Mouse (Mus musculus) MEL (cell line): ENCODE data around the gene Rab44. TPM values are rescaled to one million over a fixed set of nuclear protein-coding genes. Genes with fewer than 3 reads are reported as not detected.

Experiments used
- DNase-seq: peaks from one replicate; pipeline ENCODE4 v3.0.0; 2011; ENCODE audit warnings: low read depth, low spot score
- H3K27ac ChIP-seq: 2 replicates; pipeline ENCODE4 v1.5.1; 2012; ENCODE audit warnings: low read depth, mild to moderate bottlenecking, control low read depth, low read length, moderate library complexity; ENCODE audit not compliant: control insufficient read depth
- H3K27me3 ChIP-seq, 2 experiments: fragments of 150-350 bp in 1 of 2; sonication (generic) in 1 of 2; 2 replicates each; pipeline ENCODE4 v1.6.1; 2012; ENCODE audit warnings: low read length in 2 of 2, mild to moderate bottlenecking in 2 of 2, improper control_type of control experiment in 1 of 2, moderate library complexity in 1 of 2; ENCODE audit not compliant: insufficient read depth in 2 of 2, control insufficient read depth in 1 of 2
- H3K36me3 ChIP-seq, 2 experiments: 2 replicates each; pipeline ENCODE4 v1.6.1; 2012 to 2014; ENCODE audit warnings: low read length in 2 of 2, improper control_type of control experiment in 1 of 2, inconsistent platforms in 1 of 2, mild to moderate bottlenecking in 1 of 2; ENCODE audit not compliant: insufficient read depth in 2 of 2, control insufficient read depth in 1 of 2
- H3K4me1 ChIP-seq, 2 experiments: fragments of 150-350 bp in 1 of 2; sonication (generic) in 1 of 2; 2 replicates each; pipeline ENCODE4 v1.6.1; 2012; ENCODE audit warnings: low read length in 2 of 2, improper control_type of control experiment in 1 of 2, mild to moderate bottlenecking in 1 of 2; ENCODE audit not compliant: insufficient read depth in 2 of 2, control insufficient read depth in 1 of 2
- H3K4me3 ChIP-seq, 2 experiments: fragments of 150-350 bp in 1 of 2; sonication (generic) in 1 of 2; 2 replicates each; pipeline ENCODE4 v1.5.1; 2012; ENCODE audit warnings: low read depth in 2 of 2, low read length in 2 of 2, mild to moderate bottlenecking in 2 of 2, moderate library complexity in 2 of 2, control low read depth in 1 of 2, improper control_type of control experiment in 1 of 2; ENCODE audit not compliant: control insufficient read depth in 1 of 2, insufficient read depth in 1 of 2
- H3K79me2 ChIP-seq: 2 replicates; pipeline ENCODE4 v1.6.1; 2012; ENCODE audit warnings: mild to moderate bottlenecking, low read length, moderate library complexity; ENCODE audit not compliant: control insufficient read depth, poor library complexity, insufficient read depth
- H3K9ac ChIP-seq: 2 replicates; pipeline ENCODE4 v1.6.1; 2012; ENCODE audit warnings: low read depth, mild to moderate bottlenecking, control low read depth, low read length, moderate library complexity; ENCODE audit not compliant: control insufficient read depth, poor library complexity, severe bottlenecking
- H3K9me3 ChIP-seq: fragments of 150-350 bp; sonication (generic); replicated peaks from 2 replicates; pipeline ENCODE4 v1.6.1; 2012; ENCODE audit warnings: mild to moderate bottlenecking, low read length, improper control_type of control experiment, moderate library complexity; ENCODE audit not compliant: insufficient read depth
- BHLHE40 ChIP-seq: IDR thresholded peaks from 2 replicates; pipeline ENCODE4 v1.6.1; 2012; ENCODE audit warnings: low read depth, mild to moderate bottlenecking, inconsistent platforms, low read length, improper control_type of control experiment, borderline replicate concordance
- CHD1 ChIP-seq: IDR thresholded peaks from 2 replicates; pipeline ENCODE4 v1.6.1; 2012; ENCODE audit warnings: low read depth, mild to moderate bottlenecking, inconsistent platforms, low read length, improper control_type of control experiment
- MAZ ChIP-seq: IDR thresholded peaks from 2 replicates; pipeline ENCODE4 v1.6.1; 2012; ENCODE audit warnings: low read depth, mild to moderate bottlenecking, inconsistent platforms, low read length, improper control_type of control experiment
- MYB ChIP-seq: IDR thresholded peaks from 2 replicates; pipeline ENCODE4 v1.6.1; 2011; ENCODE audit warnings: mild to moderate bottlenecking, low read depth, low read length, improper control_type of control experiment
- MYC ChIP-seq: IDR thresholded peaks from 2 replicates; pipeline ENCODE4 v1.6.1; 2011; ENCODE audit warnings: low read depth, mild to moderate bottlenecking, low read length, improper control_type of control experiment, moderate library complexity
- POLR2AphosphoS2 ChIP-seq: IDR thresholded peaks from 2 replicates; pipeline ENCODE4 v1.6.1; 2011; ENCODE audit warnings: low read length, improper control_type of control experiment
- UBTF ChIP-seq: IDR thresholded peaks from 2 replicates; pipeline ENCODE4 v1.6.1; 2012; ENCODE audit warnings: low read depth, mild to moderate bottlenecking, inconsistent platforms, low read length, improper control_type of control experiment, moderate library complexity, borderline replicate concordance; ENCODE audit not compliant: insufficient read depth
- polyA plus RNA-seq, 2 experiments: library from polyadenylated mRNA; stranded (reverse) in 1 of 2; unstranded in 1 of 2; fragments of >175 nt in 1 of 2; fragments of >200 nt in 1 of 2; gene quantifications; 2 replicates each; pipeline versions ENCODE4 v1.2.1 to v1.2.4; 2012; ENCODE audit warnings: low replicate concordance in 2 of 2, low read depth in 1 of 2; ENCODE audit not compliant: insufficient read length in 2 of 2, insufficient read depth in 1 of 2, missing spikeins in 1 of 2
- total RNA-seq: library from RNA; depleted of rRNA; stranded (reverse); fragments of 300-350 nt; gene quantifications from 2 replicates; pipeline ENCODE4 v1.2.3, GENCODE M21; 2012; rRNA removed

The Rab44 gene
- total and polyA plus RNA-seq, 3 experiments = 7.0 to 9.5 TPM; not detected in 1

- Histone ChIP-seq H3K4me1 (peaks cover 5 to 18% of the 10 kb centered on the region in 2 experiments), H3K79me2 (no peaks in the 10 kb centered on the region), H3K36me3 (peaks cover 0 to 8% of the 10 kb centered on the region in 2 experiments; a peak in 2 of 4 replicates), H3K4me3 (no peak overlapping the region), H3K9me3 (no peaks in the 10 kb centered on the region), H3K27me3 (no peaks in the 10 kb centered on the region), H3K9ac (no peak overlapping the region), H3K27ac (no peak overlapping the region)
- no peak for DNase-seq
- no peak for TF ChIP-seq POLR2AphosphoS2
- no peak for TF ChIP-seq MAZ
- no peak for TF ChIP-seq BHLHE40
- TF ChIP-seq UBTF = no peak
- TF ChIP-seq MYB = no peak
These were observed 75.0 kb downstream of the Rab44 start for GRCm38 (mm10) chr17:29188989-29189388.

DNA sequence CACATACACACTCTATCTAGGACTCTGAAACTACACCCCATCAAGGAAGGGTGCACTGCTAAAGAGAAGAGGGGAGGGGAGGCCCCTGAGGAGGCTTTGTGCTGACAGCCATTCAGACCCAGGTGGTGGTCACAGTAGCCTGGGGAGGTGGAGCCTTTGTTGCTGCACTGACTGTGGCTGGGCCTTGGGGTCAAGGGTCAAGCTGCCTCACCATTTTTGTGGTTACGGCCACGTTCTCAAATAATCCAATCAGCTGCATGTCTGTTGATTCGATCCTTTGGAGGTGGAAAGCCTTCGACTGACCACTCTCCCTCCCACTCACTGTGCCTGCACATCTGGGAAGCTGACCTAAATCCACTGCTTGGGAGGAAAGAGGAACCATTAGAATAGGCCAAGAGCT lies 81.6 kb downstream of the Rab44 start:
- H3K27ac ChIP-seq = no peak overlapping the region

More for the DNA sequence above, 81.6 kb downstream of the Rab44 start:
- Histone ChIP-seq H3K4me1 (peaks cover 5 to 25% of the 10 kb centered on the region in 2 experiments), H3K4me3 (no peak overlapping the region), H3K36me3 (peaks cover 0 to 11% of the 10 kb centered on the region in 2 experiments; a peak in 2 of 4 replicates), H3K9ac (no peak overlapping the region)
- TF ChIP-seq MYC = no peak
- TF ChIP-seq CHD1 = no peak
- TF ChIP-seq, all 39 proteins: peak for 0
- Histone ChIP-seq H3K27me3 (no peaks in the 10 kb centered on the region; a peak in 1 of 4 replicates), H3K79me2 (no peaks in the 10 kb centered on the region), H3K9me3 (no peaks in the 10 kb centered on the region)
- no peak for DNase-seq

Other genes with a start within 250 kb of the Rab44 start
- 0.04 TPM in 1 of 2 replicates, not detected in the other for gene 4930539E08Rik, start 198.8 kb upstream of the Rab44 start, total RNA-seq
- gene 4930539E08Rik, start 198.8 kb upstream of the Rab44 start, polyA plus RNA-seq = under 1 TPM in 1 of 2 experiments, not detected in 1; 0.01 TPM
- gene Pxt1, start 170.3 kb upstream of the Rab44 start, total RNA-seq = not detected in 2 replicates
- not detected for gene Pxt1, start 170.3 kb upstream of the Rab44 start, polyA plus RNA-seq
- 39.1 and 41.8 TPM in 2 replicates for gene Kctd20, start 162.2 kb upstream of the Rab44 start, total RNA-seq
- gene Kctd20, start 162.2 kb upstream of the Rab44 start, polyA plus RNA-seq = 10 to 100 TPM in 1 of 2 experiments, not detected in 1; 65.4 TPM
- 14.4 and 17.1 TPM in 2 replicates for gene Stk38, start 106.2 kb upstream of the Rab44 start, total RNA-seq
- 100 to 1,000 TPM in 1 of 2 experiments, 10 to 100 TPM in 1; 49.3 to 290 TPM for gene Stk38, start 106.2 kb upstream of the Rab44 start, polyA plus RNA-seq
- gene Srsf3, start 81.5 kb upstream of the Rab44 start, total RNA-seq = 312 and 367 TPM in 2 replicates
- 100 to 1,000 TPM; 326 to 556 TPM for gene Srsf3, start 81.5 kb upstream of the Rab44 start, polyA plus RNA-seq
- gene Cdkn1a, start 23.2 kb upstream of the Rab44 start, total RNA-seq = 2.0 and 2.3 TPM in 2 replicates
- gene Cdkn1a, start 23.2 kb upstream of the Rab44 start, polyA plus RNA-seq = 10 to 100 TPM in 1 of 2 experiments, not detected in 1; 21.0 TPM
- 0.19 and 0.20 TPM in 2 replicates for gene Cpne5, start 124.0 kb downstream of the Rab44 start, total RNA-seq
- 1 to 10 TPM in 1 of 2 experiments, not detected in 1; 1.0 TPM for gene Cpne5, start 124.0 kb downstream of the Rab44 start, polyA plus RNA-seq
- gene Ppil1, start 150.0 kb downstream of the Rab44 start, total RNA-seq = 118 and 122 TPM in 2 replicates
- 100 to 1,000 TPM; 115 to 135 TPM for gene Ppil1, start 150.0 kb downstream of the Rab44 start, polyA plus RNA-seq
- 80.7 and 86.3 TPM in 2 replicates for gene BC004004, start 154.6 kb downstream of the Rab44 start, total RNA-seq
- 10 to 100 TPM in 1 of 2 experiments, not detected in 1; 81.8 TPM for gene BC004004, start 154.6 kb downstream of the Rab44 start, polyA plus RNA-seq
- 0.08 and 0.16 TPM in 2 replicates for gene Pi16, start 203.5 kb downstream of the Rab44 start, total RNA-seq
- under 1 TPM in 1 of 2 experiments, not detected in 1; 0.42 TPM for gene Pi16, start 203.5 kb downstream of the Rab44 start, polyA plus RNA-seq
- 119 and 143 TPM in 2 replicates for gene Mtch1, start 233.8 kb downstream of the Rab44 start, total RNA-seq
- 100 to 1,000 TPM; 147 to 233 TPM for gene Mtch1, start 233.8 kb downstream of the Rab44 start, polyA plus RNA-seq
- 0.07 and 0.23 TPM in 2 replicates for gene Fgd2, start 246.8 kb downstream of the Rab44 start, total RNA-seq
- gene Fgd2, start 246.8 kb downstream of the Rab44 start, polyA plus RNA-seq = under 1 TPM in 1 of 2 experiments, not detected in 1; 0.39 TPM